Mouse (Mus musculus) c-Kit-positive CD71-negative TER-119-negative erythroid progenitor cells, embryonic 14.5 days (primary cell): ENCODE data around the gene Ssh1.

Source experiments
- DNase-seq: peaks from one replicate; pipeline ENCODE4 v3.0.0-alpha.2; 2013; ENCODE audit warnings: low read depth

Gene Ssh1

GRCm38 (mm10) chr5:113889181-113889906 lies 104.3 kb downstream of the Ssh1 start:
- no peak for DNase-seq

- no peak for DNase-seq
These were observed 105.4 kb downstream of the Ssh1 start for GRCm38 (mm10) chr5:113888186-113888795.

GRCm38 (mm10) chr5:113887132-113887531 lies 106.6 kb downstream of the Ssh1 start:
- DNase-seq = no peak
